Mouse (Mus musculus): ENCODE data around the gene Sfxn2. TPM values are rescaled to one million over a fixed set of nuclear protein-coding genes. Genes with fewer than 3 reads are reported as not detected.

Gene Sfxn2
- polyA plus RNA-seq, 1 experiment from 2014 or later: 8.1 TPM

DNA sequence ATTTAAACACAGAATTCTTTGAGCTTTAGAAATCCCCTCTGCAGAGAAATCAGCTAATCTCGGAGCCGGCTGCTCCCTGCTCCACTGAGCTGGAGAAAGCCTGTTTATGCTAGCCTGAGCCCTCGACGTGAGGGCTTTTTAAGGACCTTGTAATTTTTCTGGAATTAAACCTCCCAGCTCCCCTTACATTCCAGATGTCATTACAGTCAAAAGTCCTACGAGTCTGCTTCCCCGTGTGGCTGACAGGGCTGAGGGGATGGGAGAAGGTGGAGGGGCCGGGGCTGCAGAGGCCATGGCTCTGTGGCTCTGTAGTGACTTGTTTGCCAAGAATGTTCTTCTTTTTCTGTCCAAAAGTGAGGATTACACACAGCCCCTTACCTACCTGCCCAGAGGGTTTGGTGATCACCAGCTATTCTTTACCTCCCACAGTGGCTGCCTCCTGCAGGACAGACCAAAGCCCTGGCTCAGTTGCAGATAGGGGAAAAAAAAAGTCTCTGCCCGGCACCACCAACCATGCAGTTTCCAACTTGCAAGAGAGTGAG is 42.6 kb upstream of the Sfxn2 start:
- Histone ChIP-seq H3K27ac (replicated peaks) (peak overlapping the region; percentile 99), H3K9me3 (no peaks in the 10 kb centered on the region), H3K4me1 (peaks cover 83% of the 10 kb centered on the region), H3K4me2 (peak overlapping the region; percentile 46), H3K27me3 (replicated peaks) (no peaks in the 10 kb centered on the region), H3K36me3 (no peaks in the 10 kb centered on the region), H3K9ac (peak overlapping the region; percentile 80), H3K4me3 (no peak overlapping the region)
- no peak for ATAC-seq (ENCODE audit: extremely low read depth, insufficient number of reproducible peaks, low FRiP score, low TSS enrichment)
- WGBS: 20% methylated on average over 8 of the region's 8 CpGs

GRCm38 (mm10) chr19:46531071-46532030 is 41.8 kb upstream of the Sfxn2 start:
- Histone ChIP-seq H3K27me3 (replicated peaks) (no peaks in the 10 kb centered on the region), H3K4me2 (peak overlapping the region; percentile 46), H3K36me3 (no peaks in the 10 kb centered on the region), H3K9ac (peak overlapping the region; percentile 80), H3K4me1 (peaks cover 74% of the 10 kb centered on the region), H3K9me3 (no peaks in the 10 kb centered on the region), H3K4me3 (peak overlapping the region; percentile 0; the same call in 1 of the 2 replicates), H3K27ac (replicated peaks) (peak overlapping the region; percentile 99)
- ATAC-seq (ENCODE audit: extremely low read depth, insufficient number of reproducible peaks, low FRiP score, low TSS enrichment): no peak
- WGBS: 8% methylated on average over 16 of the region's 16 CpGs

DNA sequence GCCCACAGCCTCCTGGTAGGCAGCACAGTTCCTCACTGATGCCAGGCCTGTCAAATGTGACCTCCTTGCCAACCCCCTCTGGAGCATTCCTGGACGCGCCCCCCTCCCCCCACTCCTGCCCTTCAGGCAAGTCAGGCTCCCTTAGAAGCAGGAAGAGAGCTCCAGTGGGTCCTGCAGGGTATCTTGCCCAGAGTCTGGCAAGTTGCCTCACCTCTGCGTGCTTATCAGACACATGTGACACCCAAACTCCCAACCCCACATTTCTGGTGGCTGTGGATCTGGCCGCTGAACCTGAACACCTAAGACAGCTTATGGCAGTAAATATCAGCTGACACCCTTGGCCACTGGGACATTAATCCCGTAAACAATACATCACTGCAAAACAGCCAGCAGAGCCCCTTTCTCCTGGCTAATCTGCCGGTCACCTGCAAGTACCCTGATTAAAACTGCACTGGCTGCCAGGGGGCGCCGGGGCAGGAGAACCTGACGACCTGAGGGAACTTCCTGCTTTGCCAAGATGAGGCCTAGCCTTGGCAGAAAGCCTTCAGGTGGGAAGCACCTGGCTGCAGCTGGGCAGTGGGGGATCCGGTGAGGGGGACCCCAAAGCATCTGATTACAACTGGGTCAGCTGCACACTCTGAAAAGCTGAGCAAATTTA is 41.0 kb upstream of the Sfxn2 start:
- 6% methylated on average over 8 of the region's 10 CpGs for WGBS
- peaks cover 67% of the 10 kb centered on the region for H3K4me1 ChIP-seq

DNA sequence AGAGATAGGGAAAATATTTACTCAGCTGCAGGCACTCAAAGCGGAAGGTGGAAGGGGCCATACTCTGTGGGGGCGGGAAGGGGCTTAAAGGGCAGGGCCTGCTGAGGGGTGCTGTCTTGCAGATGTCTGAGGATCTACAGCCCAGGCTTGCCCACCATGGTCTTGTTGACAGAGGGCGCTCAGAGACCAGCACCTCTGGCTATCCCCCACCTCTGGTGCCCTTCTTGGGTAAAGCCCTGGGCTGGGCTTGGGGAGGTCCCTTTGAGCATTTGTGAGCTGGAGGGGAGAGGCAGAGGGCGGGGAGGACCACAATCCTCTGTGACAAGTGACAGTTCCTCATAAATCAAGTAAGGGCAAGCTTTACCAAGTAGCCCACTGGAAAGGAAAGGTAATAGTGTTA is 40.1 kb upstream of the Sfxn2 start:
- peaks cover 3% of the 10 kb centered on the region; the same call in 1 of the 2 replicates for H3K36me3 ChIP-seq
- H3K4me1 ChIP-seq: peaks cover 58% of the 10 kb centered on the region
- peak overlapping the region; percentile 34 for H3K9ac ChIP-seq
- H3K4me2 ChIP-seq: 0 out of 2 replicates have a peak overlapping the region, but pooled peaks have one; percentile 46
- no peak for ATAC-seq (ENCODE audit: extremely low read depth, insufficient number of reproducible peaks, low FRiP score, low TSS enrichment)
- no peaks in the 10 kb centered on the region for H3K9me3 ChIP-seq
- H3K4me3 ChIP-seq: no peak overlapping the region
- no peaks in the 10 kb centered on the region for H3K27me3 ChIP-seq (replicated peaks)
- 46% methylated on average over 4 of the region's 4 CpGs for WGBS
- H3K27ac ChIP-seq (replicated peaks): peak overlapping the region; percentile 99

More for the DNA sequence above, 41.0 kb upstream of the Sfxn2 start:
- H3K9ac ChIP-seq: peak overlapping the region; percentile 34
- peak overlapping the region; percentile 99 for H3K27ac ChIP-seq (replicated peaks)
- H3K27me3 ChIP-seq (replicated peaks): no peaks in the 10 kb centered on the region
- no peak overlapping the region for H3K4me3 ChIP-seq
- peaks cover 3% of the 10 kb centered on the region; the same call in 1 of the 2 replicates for H3K36me3 ChIP-seq
- H3K9me3 ChIP-seq: no peaks in the 10 kb centered on the region
- no peak for ATAC-seq (ENCODE audit: extremely low read depth, insufficient number of reproducible peaks, low FRiP score, low TSS enrichment)
- H3K4me2 ChIP-seq: peak overlapping the region; percentile 46

- no peaks in the 10 kb centered on the region for H3K9me3 ChIP-seq
- no peaks in the 10 kb centered on the region for H3K27me3 ChIP-seq (replicated peaks)
- no peak overlapping the region for H3K4me2 ChIP-seq
- peaks cover 55% of the 10 kb centered on the region for H3K4me1 ChIP-seq
- no peak overlapping the region for H3K9ac ChIP-seq
- ATAC-seq (ENCODE audit: extremely low read depth, insufficient number of reproducible peaks, low FRiP score, low TSS enrichment): no peak
- H3K27ac ChIP-seq (replicated peaks): peak overlapping the region; percentile 99
- 77% methylated on average over 5 of the region's 5 CpGs for WGBS
- H3K4me3 ChIP-seq: no peak overlapping the region
- peaks cover 3% of the 10 kb centered on the region; the same call in 1 of the 2 replicates for H3K36me3 ChIP-seq
Observed at GRCm38 (mm10) chr19:46533525-46533924, 39.6 kb upstream of the Sfxn2 start.

GRCm38 (mm10) chr19:46534542-46535098 is 38.5 kb upstream of the Sfxn2 start:
- Histone ChIP-seq H3K4me3 (no peak overlapping the region), H3K9me3 (no peaks in the 10 kb centered on the region), H3K36me3 (peaks cover 7% of the 10 kb centered on the region), H3K27me3 (replicated peaks) (no peaks in the 10 kb centered on the region), H3K27ac (replicated peaks) (no peak overlapping the region), H3K4me2 (no peak overlapping the region), H3K4me1 (peaks cover 44% of the 10 kb centered on the region), H3K9ac (no peak overlapping the region)
- WGBS: 49% methylated on average over 6 of the region's 6 CpGs
- no peak for ATAC-seq (ENCODE audit: extremely low read depth, insufficient number of reproducible peaks, low FRiP score, low TSS enrichment)

DNA sequence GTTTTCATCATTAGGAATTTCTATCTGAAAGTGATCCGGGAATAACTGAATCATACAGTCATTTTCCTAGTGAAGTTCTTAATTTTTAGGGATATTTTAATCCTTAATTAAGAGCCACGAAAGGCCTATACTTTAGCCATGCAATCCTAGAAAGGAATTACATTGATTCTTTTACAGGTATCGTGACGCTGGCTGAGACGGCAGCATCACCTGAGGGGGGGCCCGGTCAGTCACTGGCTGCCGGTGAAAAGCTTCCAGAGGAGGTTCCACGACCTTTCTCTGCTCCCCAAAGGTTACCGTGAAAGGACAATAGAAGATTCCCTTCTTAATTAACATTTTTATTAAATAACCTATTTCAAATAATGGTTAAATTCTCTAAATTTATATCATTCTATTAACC is 35.8 kb upstream of the Sfxn2 start:
- H3K9me3 ChIP-seq: no peaks in the 10 kb centered on the region
- WGBS: 86% methylated on average over 9 of the region's 9 CpGs

GRCm38 (mm10) chr19:46538213-46538612 is 35.0 kb upstream of the Sfxn2 start:
- 88% methylated on average over 6 of the region's 6 CpGs for WGBS
- H3K27ac ChIP-seq (replicated peaks): no peak overlapping the region
- H3K9ac ChIP-seq: no peak overlapping the region
- H3K9me3 ChIP-seq: no peaks in the 10 kb centered on the region
- no peaks in the 10 kb centered on the region for H3K27me3 ChIP-seq (replicated peaks)
- no peak overlapping the region for H3K4me3 ChIP-seq
- no peak overlapping the region for H3K4me2 ChIP-seq
- ATAC-seq (ENCODE audit: extremely low read depth, insufficient number of reproducible peaks, low FRiP score, low TSS enrichment): no peak
- H3K4me1 ChIP-seq: peaks cover 8% of the 10 kb centered on the region
- peaks cover 41% of the 10 kb centered on the region for H3K36me3 ChIP-seq

More for the DNA sequence above, 35.8 kb upstream of the Sfxn2 start:
- no peak for ATAC-seq (ENCODE audit: extremely low read depth, insufficient number of reproducible peaks, low FRiP score, low TSS enrichment)
- Histone ChIP-seq H3K36me3 (peaks cover 34% of the 10 kb centered on the region), H3K4me2 (no peak overlapping the region), H3K27ac (replicated peaks) (no peak overlapping the region), H3K4me3 (no peak overlapping the region), H3K4me1 (peaks cover 17% of the 10 kb centered on the region), H3K27me3 (replicated peaks) (no peaks in the 10 kb centered on the region), H3K9ac (no peak overlapping the region)

- H3K27me3 ChIP-seq (replicated peaks): no peaks in the 10 kb centered on the region
- H3K27ac ChIP-seq (replicated peaks): no peak overlapping the region
- H3K4me3 ChIP-seq: no peak overlapping the region
- H3K36me3 ChIP-seq: peaks cover 52% of the 10 kb centered on the region
- H3K9me3 ChIP-seq: no peaks in the 10 kb centered on the region
- no peak overlapping the region for H3K9ac ChIP-seq
- ATAC-seq (ENCODE audit: extremely low read depth, insufficient number of reproducible peaks, low FRiP score, low TSS enrichment): no peak
- H3K4me2 ChIP-seq: no peak overlapping the region
- peaks cover 7% of the 10 kb centered on the region for H3K4me1 ChIP-seq
- WGBS: 85% methylated on average over 8 of the region's 8 CpGs
Observed at GRCm38 (mm10) chr19:46542750-46543149, 30.4 kb upstream of the Sfxn2 start.

- ATAC-seq (ENCODE audit: extremely low read depth, insufficient number of reproducible peaks, low FRiP score, low TSS enrichment): no peak
- no peak overlapping the region for H3K4me2 ChIP-seq
Observed at GRCm38 (mm10) chr19:46547565-46547964, 25.6 kb upstream of the Sfxn2 start.

DNA sequence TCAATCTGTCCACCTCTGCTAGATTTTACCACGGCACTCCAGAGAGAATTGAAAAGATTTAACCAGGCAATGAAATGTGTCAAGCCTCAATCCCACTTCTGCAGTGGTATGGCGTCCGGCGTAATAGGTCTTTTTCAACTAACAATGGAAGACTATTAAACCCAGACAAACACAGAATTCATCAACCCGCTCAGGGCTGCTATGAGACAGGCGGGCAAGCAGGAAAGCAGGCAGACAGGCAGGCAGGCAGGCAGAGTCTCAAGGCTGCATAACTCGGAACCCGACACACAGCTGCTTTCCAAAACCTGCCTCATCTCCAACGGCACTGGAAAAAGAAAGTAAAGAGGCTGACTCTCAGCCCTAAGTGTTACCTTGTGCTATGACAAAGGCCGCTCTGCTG is 25.1 kb upstream of the Sfxn2 start:
- peak overlapping the region; percentile 34; the same call in 1 of the 2 replicates for H3K27ac ChIP-seq (replicated peaks)
- no peaks in the 10 kb centered on the region for H3K9me3 ChIP-seq
- WGBS: 79% methylated on average over 10 of the region's 10 CpGs
- H3K9ac ChIP-seq: 0 out of 2 replicates have a peak overlapping the region, but pooled peaks have one; percentile 33
- H3K4me2 ChIP-seq: no peak overlapping the region
- H3K4me1 ChIP-seq: peaks cover 7% of the 10 kb centered on the region
- peaks cover 53% of the 10 kb centered on the region for H3K36me3 ChIP-seq
- H3K4me3 ChIP-seq: no peak overlapping the region
- no peak for ATAC-seq (ENCODE audit: extremely low read depth, insufficient number of reproducible peaks, low FRiP score, low TSS enrichment)
- no peaks in the 10 kb centered on the region for H3K27me3 ChIP-seq (replicated peaks)

More at GRCm38 (mm10) chr19:46547565-46547964, 25.6 kb upstream of the Sfxn2 start:
- Histone ChIP-seq H3K9me3 (no peaks in the 10 kb centered on the region), H3K4me1 (peaks cover 7% of the 10 kb centered on the region), H3K9ac (no peak overlapping the region), H3K27ac (replicated peaks) (peak overlapping the region; percentile 34; the same call in 1 of the 2 replicates), H3K4me3 (no peak overlapping the region), H3K36me3 (peaks cover 57% of the 10 kb centered on the region), H3K27me3 (replicated peaks) (no peaks in the 10 kb centered on the region)
- 70% methylated on average over 6 of the region's 6 CpGs for WGBS
